Mouse (Mus musculus): ENCODE results near the gene Adgrg5.

The Adgrg5 gene

DNA sequence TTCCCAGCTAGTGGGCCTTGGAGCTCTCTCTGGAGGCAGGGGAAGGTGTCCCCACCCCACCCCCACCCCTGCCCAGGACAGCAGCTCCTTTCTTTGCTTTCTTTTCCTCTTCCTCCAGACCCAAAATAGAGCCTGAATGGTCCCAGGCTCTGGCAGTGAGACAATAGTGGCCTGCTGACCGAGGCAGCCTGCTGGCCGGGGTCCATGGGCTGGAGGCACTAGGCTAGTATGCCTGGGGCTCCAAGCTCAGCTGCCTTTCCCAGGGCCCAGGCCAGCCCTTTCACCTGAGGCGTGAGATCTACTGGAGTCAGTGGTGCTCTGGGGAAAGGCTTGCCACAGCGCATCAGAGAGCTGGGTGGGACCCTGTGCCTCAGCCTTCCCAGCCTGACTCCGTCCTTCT is 69.0 kb downstream of the Adgrg5 start:
- DNase-seq (ENCODE audit: low read depth, low spot score) = no peak

Data from A20 (cell line).